Mouse (Mus musculus): ENCODE results near the gene Sorbs1. TPM values are rescaled to one million over a fixed set of nuclear protein-coding genes. Genes with fewer than 3 reads are reported as not detected.

Gene Sorbs1
- polyA plus RNA-seq, 1 experiment from 2014 or later = 37.7 TPM

DNA sequence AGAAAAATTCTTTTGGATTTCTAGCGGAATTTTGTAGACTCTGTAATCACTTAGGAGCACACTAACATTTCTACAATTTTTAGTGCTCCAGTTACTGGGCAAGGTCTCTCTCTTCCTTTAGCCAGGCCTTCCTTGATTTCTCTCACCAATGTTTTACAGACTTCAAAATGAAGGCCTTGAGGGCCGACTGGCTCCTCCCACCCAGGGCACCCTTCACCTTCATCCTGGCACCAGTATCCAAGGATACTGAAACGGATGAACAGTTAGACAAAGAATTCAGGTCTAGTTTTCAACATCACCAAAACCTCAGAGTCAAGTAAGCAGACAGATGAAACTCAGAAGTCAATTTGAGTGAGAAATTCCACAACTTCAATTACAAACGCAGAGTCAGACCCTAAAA lies 109.6 kb downstream of the Sorbs1 start:
- Histone ChIP-seq H3K4me2 (no peak overlapping the region), H3K27ac (no peak overlapping the region), H3K9me3 (no peaks in the 10 kb centered on the region), H3K27me3 (no peaks in the 10 kb centered on the region), H3K9ac (no peak overlapping the region), H3K36me3 (no peaks in the 10 kb centered on the region), H3K4me3 (no peak overlapping the region), H3K4me1 (peaks cover 10% of the 10 kb centered on the region)
- WGBS = 82% methylated on average over 4 of the region's 4 CpGs
- ATAC-seq (ENCODE audit: insufficient number of reproducible peaks, insufficient read depth, low FRiP score, low TSS enrichment, low read depth) = no peak

DNA sequence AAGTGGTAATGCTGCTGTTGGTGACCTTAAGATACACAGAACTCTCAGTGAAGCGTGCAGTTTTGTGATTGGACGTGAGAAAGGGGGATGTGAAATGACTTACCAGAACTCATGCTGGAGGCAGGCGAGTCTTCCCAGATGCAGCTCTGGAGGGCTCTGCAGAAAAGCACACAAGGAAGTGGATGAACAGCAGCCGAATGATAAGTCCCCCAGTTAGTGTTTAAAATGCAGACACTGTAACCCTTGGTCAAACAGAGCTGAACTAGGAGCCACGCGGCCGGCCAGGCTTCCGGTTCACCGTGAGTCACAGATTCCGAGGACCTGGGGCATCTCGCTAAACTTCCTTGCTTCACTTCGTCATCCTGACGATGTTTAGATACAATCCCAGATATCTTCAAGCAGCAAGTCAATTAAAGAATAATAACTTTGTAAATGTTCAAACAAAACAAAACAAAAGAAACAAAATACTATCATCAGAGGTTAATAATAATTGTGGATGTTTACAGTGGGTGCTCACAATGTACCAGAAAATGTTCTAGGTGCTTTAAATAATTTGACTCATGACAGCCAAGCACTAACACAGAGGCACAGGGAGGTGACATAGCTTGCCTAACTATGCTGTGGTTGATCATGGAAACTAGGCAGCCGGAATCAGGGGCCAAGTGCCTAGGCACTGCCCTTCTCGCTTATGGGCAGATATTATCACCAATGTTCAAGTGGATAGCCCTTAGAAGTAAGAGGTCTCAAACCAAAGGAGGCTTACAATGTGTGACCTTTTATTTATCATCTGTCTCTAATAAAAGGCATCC lies 111.2 kb downstream of the Sorbs1 start:
- H3K4me3 ChIP-seq = no peak overlapping the region
- H3K4me1 ChIP-seq = peaks cover 10% of the 10 kb centered on the region
- H3K9ac ChIP-seq = no peak overlapping the region
- WGBS = 84% methylated on average over 15 of the region's 15 CpGs
- H3K27me3 ChIP-seq = no peaks in the 10 kb centered on the region
- H3K9me3 ChIP-seq = no peaks in the 10 kb centered on the region
- H3K36me3 ChIP-seq = no peaks in the 10 kb centered on the region
- no peak for ATAC-seq (ENCODE audit: insufficient number of reproducible peaks, insufficient read depth, low FRiP score, low TSS enrichment, low read depth)
- no peak overlapping the region for H3K4me2 ChIP-seq
- H3K27ac ChIP-seq = no peak overlapping the region

DNA sequence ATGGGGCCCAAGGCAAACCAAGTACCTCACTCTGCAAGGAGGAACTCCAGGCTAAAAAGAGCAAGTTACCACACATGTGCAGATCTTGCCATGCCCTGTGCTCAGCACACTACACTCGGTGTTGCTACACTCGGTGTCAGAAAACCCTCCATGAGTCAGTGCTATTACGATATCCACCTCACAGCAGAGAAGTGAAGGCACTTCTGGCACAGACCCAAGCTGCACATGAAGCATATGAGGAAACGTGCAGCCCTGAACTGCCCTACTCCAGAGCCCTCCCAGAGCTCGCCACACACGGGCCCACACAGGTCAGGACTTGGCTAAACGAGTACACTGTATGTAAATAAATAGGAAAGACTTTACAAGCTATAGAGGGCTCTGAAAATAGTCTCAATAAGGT lies 112.4 kb downstream of the Sorbs1 start:
- H3K36me3 ChIP-seq = no peaks in the 10 kb centered on the region
- no peak overlapping the region for H3K9ac ChIP-seq
- H3K4me1 ChIP-seq = peaks cover 10% of the 10 kb centered on the region
- ATAC-seq (ENCODE audit: insufficient number of reproducible peaks, insufficient read depth, low FRiP score, low TSS enrichment, low read depth) = no peak
- H3K9me3 ChIP-seq = no peaks in the 10 kb centered on the region
- no peak overlapping the region for H3K4me2 ChIP-seq
- H3K27ac ChIP-seq = no peak overlapping the region
- H3K4me3 ChIP-seq = no peak overlapping the region
- 68% methylated on average over 7 of the region's 7 CpGs for WGBS
- no peaks in the 10 kb centered on the region for H3K27me3 ChIP-seq

DNA sequence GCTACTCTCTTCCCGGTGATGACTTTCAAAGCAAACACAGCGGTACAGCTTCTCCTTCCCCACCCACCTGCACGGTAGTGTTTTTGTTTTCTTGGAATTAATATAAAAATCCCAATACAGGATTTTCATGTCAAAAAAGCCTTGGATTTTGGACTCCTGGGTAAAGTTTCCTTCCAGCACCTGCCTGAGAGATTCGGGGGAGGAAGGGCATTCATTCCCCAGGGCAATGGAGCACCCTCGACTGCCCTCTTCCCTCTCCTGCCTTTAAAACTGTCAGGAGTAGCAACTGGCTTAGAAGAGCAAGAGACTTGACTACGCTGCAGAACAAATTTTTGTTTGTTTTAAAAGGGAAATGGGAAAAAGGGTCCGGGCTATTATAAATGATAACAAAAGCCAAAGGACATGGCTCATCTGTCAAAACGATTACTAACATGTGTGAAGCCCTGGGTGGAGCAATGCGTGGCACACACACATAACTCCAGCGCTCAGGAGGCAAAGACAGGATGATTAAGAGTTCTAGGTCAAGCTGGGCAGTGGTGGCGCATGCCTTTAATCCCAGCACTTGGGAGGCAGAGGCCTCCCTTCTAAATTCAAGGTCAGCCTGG lies 113.1 kb downstream of the Sorbs1 start:
- WGBS = 76% methylated on average over 11 of the region's 11 CpGs
- no peaks in the 10 kb centered on the region for H3K27me3 ChIP-seq
- H3K4me3 ChIP-seq = no peak overlapping the region
- peaks cover 8% of the 10 kb centered on the region for H3K4me1 ChIP-seq
- no peak overlapping the region for H3K27ac ChIP-seq
- no peaks in the 10 kb centered on the region for H3K36me3 ChIP-seq
- no peak for ATAC-seq (ENCODE audit: insufficient number of reproducible peaks, insufficient read depth, low FRiP score, low TSS enrichment, low read depth)
- no peak overlapping the region for H3K4me2 ChIP-seq
- no peaks in the 10 kb centered on the region for H3K9me3 ChIP-seq
- H3K9ac ChIP-seq = no peak overlapping the region

DNA sequence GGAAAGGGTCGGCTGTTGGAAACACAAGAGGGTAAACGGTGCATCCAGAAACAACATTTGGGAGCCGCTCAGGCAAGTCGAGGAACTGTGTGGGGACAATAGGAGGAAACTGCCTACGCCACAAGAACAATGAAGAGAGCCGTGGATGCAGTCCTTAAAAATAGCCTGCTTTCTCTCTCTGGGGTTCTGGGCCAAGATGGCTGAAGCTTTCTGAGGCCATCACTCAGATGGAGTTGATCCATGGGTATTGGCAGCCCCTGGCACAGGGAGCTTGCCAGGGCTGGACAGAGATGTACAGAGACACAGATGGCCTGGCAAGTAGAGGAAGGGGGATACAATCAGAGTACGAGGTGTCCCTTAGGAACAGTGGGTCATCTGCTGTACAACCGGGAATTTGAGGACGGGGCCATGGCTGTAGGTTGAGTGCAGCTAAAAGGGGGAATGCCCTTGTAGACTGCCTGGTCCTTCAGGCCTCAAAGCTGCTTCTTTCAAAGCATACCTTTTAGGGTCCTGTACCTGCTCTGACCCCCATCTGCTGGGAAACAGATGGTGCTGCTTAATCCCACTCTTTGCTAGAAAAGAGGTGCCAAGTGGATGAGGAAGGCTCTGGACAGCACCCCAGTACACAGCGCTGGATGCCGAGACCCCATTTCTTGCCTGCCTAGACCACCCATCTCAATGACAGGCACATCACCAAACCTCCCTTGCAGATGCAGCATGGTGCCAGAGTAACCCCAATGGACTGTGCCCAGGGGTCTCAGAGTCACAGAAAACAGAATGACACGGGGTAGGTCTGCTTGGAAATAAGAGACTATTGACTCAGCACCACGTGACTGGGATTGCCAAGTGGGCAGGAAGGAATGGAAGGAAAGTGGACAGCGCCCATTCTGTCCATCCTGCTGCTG lies 117.6 kb downstream of the Sorbs1 start:
- peaks cover 16% of the 10 kb centered on the region for H3K4me1 ChIP-seq
- peak overlapping the region; percentile 35; the same call in 1 of the 2 replicates for H3K27ac ChIP-seq
- no peaks in the 10 kb centered on the region for H3K27me3 ChIP-seq
- WGBS = 78% methylated on average over 14 of the region's 14 CpGs
- H3K4me3 ChIP-seq = no peak overlapping the region
- H3K36me3 ChIP-seq = no peaks in the 10 kb centered on the region
- no peak for ATAC-seq (ENCODE audit: insufficient number of reproducible peaks, insufficient read depth, low FRiP score, low TSS enrichment, low read depth)
- H3K9me3 ChIP-seq = no peaks in the 10 kb centered on the region
- H3K4me2 ChIP-seq = no peak overlapping the region
- H3K9ac ChIP-seq = no peak overlapping the region

DNA sequence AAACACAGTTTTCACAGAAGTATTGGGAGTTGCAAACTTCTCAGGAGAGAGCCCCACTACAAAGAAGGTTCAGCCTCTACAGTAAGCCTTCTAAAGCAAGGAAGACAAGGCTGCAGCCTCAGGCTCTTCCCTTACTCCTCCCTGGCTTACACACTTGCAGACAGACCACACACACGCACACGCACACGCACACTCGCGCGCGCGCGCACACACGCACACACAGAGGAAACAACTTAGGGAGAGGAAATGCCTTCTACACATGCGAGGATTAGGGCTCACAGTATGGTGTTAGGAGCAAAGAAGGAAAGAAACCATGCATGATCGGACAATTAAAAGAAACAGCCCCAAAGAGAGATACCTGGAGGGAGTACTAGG lies 118.3 kb downstream of the Sorbs1 start:
- no peaks in the 10 kb centered on the region for H3K27me3 ChIP-seq
- H3K9me3 ChIP-seq = no peaks in the 10 kb centered on the region
- H3K36me3 ChIP-seq = no peaks in the 10 kb centered on the region
- H3K9ac ChIP-seq = 0 out of 2 replicates have a peak overlapping the region, but pooled peaks have one; percentile 16
- no peak overlapping the region for H3K4me3 ChIP-seq
- H3K4me1 ChIP-seq = peaks cover 16% of the 10 kb centered on the region
- H3K27ac ChIP-seq = peak overlapping the region; percentile 53
- no peak for ATAC-seq (ENCODE audit: insufficient number of reproducible peaks, insufficient read depth, low FRiP score, low TSS enrichment, low read depth)
- no peak overlapping the region for H3K4me2 ChIP-seq
- WGBS = 88% methylated on average over 12 of the region's 12 CpGs

DNA sequence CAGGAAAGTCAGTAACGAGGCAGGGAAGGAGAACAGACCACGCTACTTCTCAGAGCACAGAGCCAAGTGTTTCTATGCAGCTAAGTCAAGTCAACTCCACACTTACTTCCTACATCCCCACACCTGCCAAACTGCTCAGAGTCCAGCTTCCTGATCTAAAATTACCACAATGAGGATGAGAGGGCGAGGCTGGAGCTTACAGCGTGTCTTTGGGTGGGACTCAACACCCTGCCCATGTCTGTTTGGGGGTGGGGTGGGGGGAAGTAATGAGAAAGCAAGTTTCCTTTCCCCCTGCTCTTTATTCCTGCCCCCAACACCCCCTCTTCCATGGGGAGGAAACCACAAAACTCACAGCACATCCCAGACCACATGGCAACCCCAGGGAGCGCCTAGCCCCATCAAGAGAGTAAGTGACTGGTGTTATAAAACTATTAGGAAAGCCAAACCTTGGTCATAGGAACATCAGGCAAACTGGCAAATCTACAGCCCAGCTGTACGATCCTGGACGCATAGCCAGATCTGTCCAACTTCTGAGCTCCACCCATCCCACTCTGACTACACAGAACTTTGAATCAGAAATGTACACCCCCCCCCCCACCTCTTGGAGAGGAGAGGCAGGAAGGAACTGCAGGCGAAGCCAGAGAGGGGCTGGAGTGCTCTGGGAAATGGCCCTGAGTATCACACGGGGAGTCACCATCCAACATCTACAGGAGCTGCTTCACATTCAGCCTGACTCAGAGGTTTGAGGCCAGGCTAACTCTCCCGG lies 118.8 kb downstream of the Sorbs1 start:
- Histone ChIP-seq H3K36me3 (no peaks in the 10 kb centered on the region), H3K4me1 (peaks cover 16% of the 10 kb centered on the region), H3K4me2 (no peak overlapping the region), H3K27ac (peak overlapping the region; percentile 53), H3K9ac (no peak overlapping the region), H3K4me3 (no peak overlapping the region), H3K9me3 (no peaks in the 10 kb centered on the region), H3K27me3 (no peaks in the 10 kb centered on the region)
- ATAC-seq (ENCODE audit: insufficient number of reproducible peaks, insufficient read depth, low FRiP score, low TSS enrichment, low read depth) = no peak
- 58% methylated on average over 10 of the region's 10 CpGs for WGBS

DNA sequence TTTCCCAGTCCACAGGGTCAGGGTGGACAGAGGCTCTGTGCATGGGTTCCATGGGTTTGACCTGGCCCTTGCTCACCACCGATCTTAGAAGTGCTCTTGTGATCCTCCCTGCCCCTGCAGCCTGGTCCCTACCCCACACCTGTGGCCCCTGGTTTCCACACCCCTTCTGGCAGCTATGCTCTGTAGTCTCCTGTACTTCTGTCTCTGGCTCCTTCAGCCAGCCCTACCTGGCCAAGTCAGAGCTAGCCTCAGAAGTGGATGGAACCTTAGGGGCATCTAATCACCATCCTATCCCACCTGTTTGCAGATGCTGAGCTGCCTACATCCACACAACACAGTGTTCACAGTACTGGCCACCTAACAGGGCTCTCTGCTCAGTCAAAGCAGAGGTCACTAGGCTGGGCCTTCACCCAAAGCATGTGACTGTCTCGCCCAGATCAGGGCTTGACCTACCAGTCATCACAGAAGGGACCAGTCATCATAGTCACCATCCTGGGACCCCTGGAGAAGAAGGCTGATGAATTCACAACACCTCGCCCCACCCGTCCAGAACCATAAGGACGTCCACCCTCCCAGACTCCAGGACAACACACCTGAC lies 120.7 kb downstream of the Sorbs1 start:
- no peaks in the 10 kb centered on the region for H3K9me3 ChIP-seq
- peaks cover 16% of the 10 kb centered on the region for H3K4me1 ChIP-seq
- H3K36me3 ChIP-seq = no peaks in the 10 kb centered on the region
- no peak overlapping the region for H3K27ac ChIP-seq
- no peak overlapping the region for H3K9ac ChIP-seq
- no peak overlapping the region for H3K4me3 ChIP-seq
- whole genome bisulfite sequencing = 86% methylated on average over 5 of the region's 5 CpGs
- no peaks in the 10 kb centered on the region for H3K27me3 ChIP-seq
- ATAC-seq (ENCODE audit: insufficient number of reproducible peaks, insufficient read depth, low FRiP score, low TSS enrichment, low read depth) = no peak
- H3K4me2 ChIP-seq = no peak overlapping the region

DNA sequence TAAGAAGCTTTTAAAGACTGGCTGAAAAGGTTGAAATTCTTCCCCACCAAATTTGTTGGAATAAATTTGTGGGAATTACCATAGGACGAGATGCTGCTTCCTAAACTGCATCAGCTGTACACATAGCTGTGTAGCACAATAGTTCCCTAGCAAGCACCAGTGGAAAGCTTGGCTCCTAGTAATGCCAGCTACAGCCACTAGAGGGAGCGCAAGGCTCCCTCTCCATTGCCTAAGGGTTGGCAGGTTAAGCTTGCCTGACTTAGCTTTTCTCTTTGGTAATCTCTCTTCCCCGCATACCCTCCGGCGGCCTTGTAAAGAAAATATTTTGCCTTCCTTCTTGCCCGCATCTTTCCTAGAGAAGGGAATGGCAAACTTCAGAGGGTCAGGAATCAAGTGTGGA lies 122.1 kb downstream of the Sorbs1 start:
- Histone ChIP-seq H3K4me1 (peaks cover 16% of the 10 kb centered on the region), H3K36me3 (no peaks in the 10 kb centered on the region)
- ATAC-seq (ENCODE audit: insufficient number of reproducible peaks, insufficient read depth, low FRiP score, low TSS enrichment, low read depth) = peak; percentile 48; the same call in 1 of the 2 replicates

DNA sequence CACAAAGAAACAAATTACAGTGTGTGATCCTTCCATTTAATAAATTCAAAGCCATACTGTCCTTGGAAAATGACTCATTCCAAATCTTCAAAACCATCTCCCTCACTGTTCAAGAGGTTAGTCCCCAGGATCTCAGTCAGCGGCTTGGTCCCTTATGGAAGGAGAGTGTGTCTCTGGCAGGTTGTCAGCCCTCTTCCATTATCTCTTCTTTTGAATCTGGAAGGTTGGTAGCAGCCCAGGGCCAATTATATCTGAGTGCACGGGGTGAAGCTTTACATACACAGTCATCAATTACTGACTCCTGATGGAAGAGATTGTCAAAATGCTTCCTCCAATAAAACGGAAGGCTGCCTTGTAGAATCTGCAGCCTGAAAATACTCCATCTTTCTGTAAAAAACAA lies 126.7 kb downstream of the Sorbs1 start:
- 66% methylated on average over 3 of the region's 3 CpGs for WGBS
- no peak overlapping the region for H3K4me2 ChIP-seq
- no peak overlapping the region for H3K4me3 ChIP-seq
- H3K27ac ChIP-seq = no peak overlapping the region
- no peaks in the 10 kb centered on the region for H3K9me3 ChIP-seq
- H3K4me1 ChIP-seq = no peaks in the 10 kb centered on the region
- no peaks in the 10 kb centered on the region for H3K36me3 ChIP-seq
- H3K27me3 ChIP-seq = no peaks in the 10 kb centered on the region
- H3K9ac ChIP-seq = no peak overlapping the region
- ATAC-seq (ENCODE audit: insufficient number of reproducible peaks, insufficient read depth, low FRiP score, low TSS enrichment, low read depth) = no peak

More for the DNA sequence above, 122.1 kb downstream of the Sorbs1 start:
- Histone ChIP-seq H3K27me3 (no peaks in the 10 kb centered on the region), H3K27ac (no peak overlapping the region), H3K4me2 (no peak overlapping the region), H3K4me3 (no peak overlapping the region), H3K9ac (no peak overlapping the region), H3K9me3 (no peaks in the 10 kb centered on the region)
- WGBS = 19% methylated on average over 6 of the region's 6 CpGs

DNA sequence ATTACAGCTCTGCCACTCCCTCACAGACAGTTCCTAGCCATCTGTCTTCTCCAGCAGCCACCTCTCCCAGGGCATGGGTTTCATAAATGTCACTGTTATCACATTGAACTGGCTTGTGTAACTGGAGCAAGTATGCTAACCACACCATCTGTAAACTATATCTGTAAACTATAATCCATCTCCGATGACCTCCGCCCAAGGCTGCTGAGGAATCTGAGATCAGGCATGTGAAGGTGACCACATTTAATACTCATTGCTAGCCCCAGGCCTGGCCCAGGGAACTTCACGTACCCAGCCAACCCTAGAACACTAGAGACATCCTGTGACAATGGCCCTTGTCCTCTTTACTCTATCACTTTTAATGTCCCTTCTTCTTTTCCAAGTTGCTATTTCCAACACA lies 128.2 kb downstream of the Sorbs1 start:
- Histone ChIP-seq H3K9me3 (no peaks in the 10 kb centered on the region), H3K4me1 (peaks cover 5% of the 10 kb centered on the region), H3K4me2 (no peak overlapping the region), H3K4me3 (no peak overlapping the region), H3K9ac (no peak overlapping the region), H3K27me3 (no peaks in the 10 kb centered on the region), H3K36me3 (no peaks in the 10 kb centered on the region), H3K27ac (no peak overlapping the region)
- 74% methylated on average over 3 of the region's 3 CpGs for WGBS
- no peak for ATAC-seq (ENCODE audit: insufficient number of reproducible peaks, insufficient read depth, low FRiP score, low TSS enrichment, low read depth)

Measured in embryonic facial prominence, embryonic 13.5 days (tissue).